Mouse (Mus musculus) cerebellum, adult 9-10 months (tissue): ENCODE results near the gene Stard7.
"Not testable (repeated sequence)": the region's sequence is repeated elsewhere in the genome, so short reads cannot be mapped to it uniquely, and the experiment has no call there.

Source experiments
- DNase-seq: peaks from one replicate; pipeline ENCODE4 v3.0.0; 2022

Stard7 gene

DNA sequence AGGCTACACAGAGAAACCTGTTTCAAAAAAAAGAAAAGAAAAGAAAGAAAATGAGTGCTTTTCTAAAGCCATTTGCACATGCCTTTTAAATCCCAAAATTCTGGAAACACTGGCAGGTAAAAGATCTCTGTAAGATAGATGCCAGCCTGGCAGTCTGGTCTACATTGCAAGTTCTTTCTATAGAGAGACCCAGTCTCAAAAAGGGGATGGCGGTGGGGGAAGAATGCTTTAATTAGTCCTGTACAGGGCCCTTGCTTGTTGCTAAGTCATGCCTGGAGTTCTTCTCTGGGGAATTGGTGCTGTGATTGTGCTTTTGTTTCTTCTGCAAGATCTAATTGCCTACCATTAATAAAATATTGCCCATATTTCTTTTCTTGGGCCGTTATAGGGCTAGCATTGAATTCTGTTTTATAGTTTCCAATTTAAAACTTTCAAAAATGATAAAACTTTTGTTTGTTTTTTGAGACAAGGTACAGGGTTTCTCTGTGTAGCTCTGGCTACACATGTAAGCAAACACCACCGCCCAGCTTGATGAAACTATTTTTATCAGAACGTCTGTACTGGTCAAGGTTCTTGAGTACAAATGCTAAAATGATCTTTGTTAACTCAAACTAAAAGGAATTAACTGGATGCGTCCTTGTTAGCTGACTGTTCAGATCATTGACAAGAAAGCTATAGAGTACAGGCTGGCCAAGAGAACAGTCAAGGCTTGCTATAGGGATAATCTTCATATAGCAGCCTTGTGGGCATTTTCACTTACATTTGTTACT lies 5.7 kb downstream of the Stard7 start:
- DNase-seq: no peak

DNA sequence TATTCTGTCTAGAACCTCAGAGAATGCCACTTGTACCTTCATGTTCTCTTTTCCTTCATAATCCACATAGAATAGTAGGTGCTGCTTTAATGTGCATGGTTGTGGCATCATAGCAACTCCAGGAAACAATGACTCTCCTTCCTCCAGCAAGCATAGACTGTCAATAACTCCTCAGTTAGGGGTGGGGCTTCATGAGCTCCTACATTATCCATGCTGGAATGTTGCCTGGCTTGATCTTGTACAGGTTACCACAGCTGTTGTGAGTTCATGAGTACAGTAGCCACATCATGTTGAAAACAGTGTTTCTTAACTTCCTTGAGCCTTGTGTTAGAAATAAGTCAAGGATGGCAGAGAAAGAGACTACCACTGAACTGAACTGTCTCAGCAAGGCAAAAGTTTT lies 8.1 kb downstream of the Stard7 start:
- no peak for DNase-seq

DNA sequence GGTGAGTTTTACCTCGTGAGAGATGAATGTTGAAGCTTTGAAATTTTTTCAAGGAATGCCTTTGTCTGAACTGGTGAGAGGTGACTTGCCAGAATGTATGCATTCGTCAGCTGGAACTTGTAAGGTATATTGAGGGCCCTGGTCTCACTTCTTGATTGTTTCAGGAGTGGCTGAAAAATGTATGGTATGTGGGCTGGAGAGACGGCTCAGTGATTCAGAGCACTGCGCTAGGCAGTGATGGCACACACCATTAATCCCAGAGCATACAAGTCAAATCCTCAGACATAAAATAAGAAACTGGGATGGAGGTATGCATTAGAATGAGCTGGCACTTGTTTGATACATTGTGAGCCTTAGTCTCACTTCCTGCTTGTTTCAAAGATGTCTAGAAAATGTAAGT lies 22.2 kb downstream of the Stard7 start:
- DNase-seq: no peak

DNA sequence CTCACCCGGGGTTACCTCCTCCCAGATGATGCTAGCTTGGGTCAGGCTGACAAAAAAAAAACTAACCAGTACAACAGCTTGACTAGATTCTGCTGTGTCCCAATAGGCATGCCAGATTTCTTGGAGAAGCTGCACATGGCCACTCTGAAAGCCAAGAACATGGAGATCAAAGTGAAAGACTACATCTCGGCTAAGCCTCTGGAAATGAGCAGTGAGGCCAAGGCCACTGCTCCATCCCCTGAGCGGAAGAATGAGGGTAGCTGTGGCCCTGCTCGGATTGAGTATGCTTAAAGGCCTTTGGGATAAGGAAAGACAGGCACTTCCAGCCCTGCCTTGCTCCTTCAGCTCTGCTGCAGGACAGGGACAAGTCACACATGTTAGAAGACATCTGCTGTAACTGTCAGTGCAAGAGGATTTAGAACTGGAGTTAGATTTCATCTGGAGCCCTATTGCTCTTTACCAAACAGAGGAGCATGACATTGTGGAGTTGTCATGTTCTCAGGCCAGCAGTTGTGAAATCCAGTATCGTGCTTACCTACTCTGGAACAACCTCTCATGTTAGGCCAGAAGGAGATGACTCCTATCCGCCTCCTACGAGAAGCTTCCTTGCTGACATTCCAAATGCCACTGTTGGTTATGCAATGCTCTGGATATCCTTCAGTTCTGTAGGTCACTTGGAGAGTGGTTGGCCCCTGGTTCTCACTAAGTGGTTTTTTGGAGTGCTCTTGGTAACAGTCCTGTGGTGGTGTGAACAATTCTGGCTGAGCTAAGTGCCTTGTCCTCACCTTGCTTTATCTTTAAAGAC lies 27.2 kb downstream of the Stard7 start:
- no peak for DNase-seq

DNA sequence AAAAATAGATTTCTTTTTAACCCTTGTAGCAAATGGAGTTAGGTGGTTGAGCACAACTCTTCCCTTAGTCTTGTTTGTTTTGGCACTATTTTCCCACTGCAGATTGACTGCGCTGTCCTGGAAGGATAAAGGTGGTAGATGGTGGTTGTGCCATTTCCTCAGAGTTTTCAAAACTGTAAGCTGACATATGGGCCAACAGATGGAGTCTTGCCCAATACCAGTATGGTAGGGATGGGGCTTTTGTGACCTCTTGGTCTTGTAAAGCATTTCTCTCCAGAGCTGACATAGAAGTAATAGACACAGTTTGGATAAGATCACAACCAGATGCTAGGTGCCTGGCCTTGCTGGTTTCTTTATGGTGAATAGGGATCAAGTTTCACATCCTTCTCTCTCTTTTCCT lies 28.0 kb downstream of the Stard7 start:
- DNase-seq: no peak

DNA sequence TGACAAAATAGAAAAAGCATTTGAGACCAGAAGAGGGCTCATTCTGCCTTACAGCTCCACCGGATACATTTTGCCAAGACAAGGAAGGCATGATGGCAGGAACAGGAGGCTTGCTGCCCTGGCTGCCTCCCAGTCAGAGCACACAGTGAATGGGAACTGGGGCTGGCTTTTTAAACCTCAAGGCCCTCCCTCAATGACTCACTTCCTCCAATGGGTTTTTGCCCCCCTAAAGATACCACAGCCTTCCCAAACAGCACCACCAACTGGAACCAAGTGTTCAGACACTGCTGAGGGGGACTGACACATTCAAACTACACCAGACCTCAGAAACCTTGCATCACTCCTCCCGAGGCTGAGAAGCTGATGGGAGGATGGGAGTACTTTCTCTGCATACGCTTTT lies 30.7 kb downstream of the Stard7 start:
- DNase-seq: no peak

DNA sequence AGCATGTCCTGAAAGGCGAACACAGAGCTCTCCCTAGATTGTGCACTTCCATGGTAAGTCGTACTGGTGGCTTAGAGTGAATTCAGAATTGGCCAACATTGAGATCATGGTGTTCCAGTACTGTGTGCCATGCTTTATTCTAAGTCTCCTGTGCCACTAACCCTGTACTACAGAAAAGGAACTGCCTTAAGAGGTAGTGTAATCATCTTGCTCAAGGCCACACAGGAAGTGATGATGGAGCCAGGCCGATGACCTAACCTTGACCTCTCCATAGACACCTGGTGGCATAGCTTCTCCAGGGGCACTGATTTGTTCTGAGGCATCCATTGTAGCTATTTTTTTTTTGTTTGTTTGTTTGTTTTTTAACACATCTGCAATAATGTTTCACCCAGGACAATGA lies 31.9 kb downstream of the Stard7 start:
- DNase-seq: no peak

DNA sequence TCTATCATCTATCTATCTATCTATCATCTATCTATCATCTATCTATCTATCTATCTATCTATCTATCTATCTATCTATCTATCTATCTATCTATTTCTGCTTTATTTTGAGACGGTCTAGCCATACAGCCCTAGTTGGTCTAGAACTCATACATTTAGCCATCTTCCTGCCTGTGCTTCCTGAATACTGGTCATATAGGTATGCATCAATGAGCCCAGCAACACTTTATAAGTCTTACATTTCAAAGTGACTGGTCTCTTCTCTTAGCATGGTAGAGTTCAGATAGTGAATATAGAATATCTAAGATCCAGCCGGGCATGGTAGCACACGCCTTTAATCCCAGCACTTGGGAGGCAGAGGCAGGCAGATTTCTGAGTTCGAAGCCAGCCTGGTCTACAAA lies 34.2 kb downstream of the Stard7 start:
- not testable (repeated sequence) for DNase-seq

DNA sequence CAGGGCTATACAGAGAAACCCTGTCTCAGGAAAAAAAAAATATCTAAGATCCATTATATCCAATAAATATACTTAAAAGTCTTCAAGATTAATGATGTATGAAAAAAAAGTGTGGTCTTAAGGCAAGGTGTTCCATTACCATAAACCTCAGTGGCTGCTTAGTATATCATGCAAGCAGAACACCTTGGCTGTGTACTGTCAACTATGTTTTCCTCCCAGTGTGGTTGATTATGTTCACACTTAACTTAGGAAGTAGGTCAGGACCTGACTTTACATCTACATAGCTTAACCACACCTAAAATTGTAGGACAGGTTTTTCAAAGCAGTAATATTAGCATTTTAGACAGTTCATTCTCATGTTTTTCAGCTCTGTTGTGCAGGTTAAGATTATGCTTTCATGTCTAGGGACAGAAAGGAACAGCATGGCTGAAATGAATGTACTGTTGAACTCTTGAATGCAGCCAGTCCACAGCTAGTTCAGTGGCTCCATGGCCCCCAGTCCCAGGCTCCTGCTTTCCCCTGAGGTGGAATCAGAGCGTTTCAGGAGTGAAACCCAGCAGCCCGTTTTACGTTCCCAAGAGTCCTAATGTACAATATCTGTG lies 34.7 kb downstream of the Stard7 start:
- no peak for DNase-seq

DNA sequence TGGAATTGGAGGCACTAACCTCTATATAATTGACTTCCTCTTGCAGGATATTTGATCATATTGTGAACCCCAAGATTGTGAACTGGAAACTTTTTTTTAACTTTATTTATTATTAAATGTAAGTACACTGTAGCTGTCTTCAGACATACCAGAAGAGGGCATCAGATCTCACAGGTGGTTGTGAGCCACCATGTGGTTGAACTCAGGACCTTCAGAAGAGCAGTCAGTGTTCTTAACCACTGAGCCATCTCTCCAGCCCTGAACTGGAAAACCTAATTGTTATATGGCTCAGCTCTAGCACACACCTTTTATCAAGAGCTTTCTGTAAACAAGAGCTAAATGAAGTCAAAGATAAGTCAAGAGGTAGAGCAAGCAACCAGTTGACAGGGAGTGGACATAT lies 36.1 kb downstream of the Stard7 start:
- no peak for DNase-seq

DNA sequence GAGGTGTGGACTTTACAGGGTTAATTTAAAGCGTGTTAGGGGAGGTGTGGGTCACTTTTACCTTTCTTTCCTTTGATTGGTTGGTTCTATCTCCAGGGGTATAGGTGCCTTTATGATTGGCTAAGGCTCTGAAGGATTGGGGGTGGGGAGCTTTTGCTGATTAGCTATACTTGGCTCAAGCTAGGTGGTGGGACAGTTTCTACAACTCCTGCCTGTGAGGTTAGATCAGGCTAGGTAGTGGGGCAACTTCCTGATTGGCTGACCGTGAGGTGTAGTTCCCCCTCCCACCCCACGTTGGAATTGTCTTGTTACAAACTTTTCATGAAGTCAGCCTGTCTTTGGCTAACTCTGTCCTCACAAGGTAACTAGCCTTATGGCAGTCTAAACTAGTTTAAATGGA lies 37.2 kb downstream of the Stard7 start:
- no peak for DNase-seq

DNA sequence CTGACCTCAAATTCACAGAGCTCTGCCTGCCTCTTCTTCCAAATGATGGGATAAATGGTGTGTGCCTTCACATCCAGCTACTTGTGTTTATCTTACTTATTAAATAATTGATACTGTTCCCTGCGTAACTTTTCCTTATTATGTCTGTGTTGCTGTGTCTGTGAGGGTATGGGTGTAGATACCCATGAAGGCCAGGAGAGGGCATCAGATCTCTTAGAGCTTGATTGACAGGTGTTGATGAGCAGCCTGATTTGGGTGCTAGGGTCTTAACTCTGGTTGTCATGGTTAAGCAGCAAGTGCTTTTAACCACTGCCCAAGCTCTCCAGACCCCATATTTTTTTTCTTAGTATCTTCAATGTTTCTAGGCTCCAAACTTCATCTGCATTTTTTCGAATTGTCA lies 38.6 kb downstream of the Stard7 start:
- DNase-seq: no peak

DNA sequence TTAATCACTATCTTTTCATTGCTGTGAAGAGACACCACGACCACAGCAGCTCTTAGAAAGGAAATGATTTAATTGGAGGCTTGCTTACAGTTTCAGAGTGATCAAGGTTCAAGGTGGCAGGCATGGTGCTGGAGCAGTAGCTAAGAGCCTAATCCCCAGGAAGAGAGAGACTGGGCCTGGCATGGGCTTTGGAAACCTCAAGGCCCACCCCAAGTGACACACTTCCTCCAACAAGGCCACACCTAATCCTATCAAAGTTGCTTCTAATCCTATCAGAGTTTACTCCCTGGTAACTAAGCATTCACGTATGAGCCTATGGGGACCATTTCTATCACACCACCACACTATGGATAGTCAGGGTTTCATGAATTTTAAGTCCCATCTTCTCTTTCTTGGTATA lies 40.2 kb downstream of the Stard7 start:
- DNase-seq: no peak

DNA sequence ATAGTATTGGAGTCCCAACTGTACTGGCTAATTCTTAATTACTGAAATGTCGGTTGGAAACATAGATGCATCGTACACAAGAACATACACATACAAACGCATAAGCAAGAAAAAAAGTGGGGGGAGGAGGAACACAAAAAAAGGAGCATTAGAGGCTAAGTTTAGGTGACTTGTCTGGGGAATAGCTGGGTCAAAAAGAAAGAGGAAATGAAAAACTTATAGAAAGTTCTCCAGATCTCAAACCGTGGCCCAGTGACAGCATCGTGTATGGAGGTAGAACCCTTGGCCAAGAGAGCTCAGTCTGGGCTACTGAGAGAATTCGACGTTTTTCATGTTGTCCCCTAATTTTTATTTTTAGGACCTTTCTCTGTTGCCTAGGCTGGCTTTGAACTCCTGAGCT lies 40.7 kb downstream of the Stard7 start:
- no peak for DNase-seq

DNA sequence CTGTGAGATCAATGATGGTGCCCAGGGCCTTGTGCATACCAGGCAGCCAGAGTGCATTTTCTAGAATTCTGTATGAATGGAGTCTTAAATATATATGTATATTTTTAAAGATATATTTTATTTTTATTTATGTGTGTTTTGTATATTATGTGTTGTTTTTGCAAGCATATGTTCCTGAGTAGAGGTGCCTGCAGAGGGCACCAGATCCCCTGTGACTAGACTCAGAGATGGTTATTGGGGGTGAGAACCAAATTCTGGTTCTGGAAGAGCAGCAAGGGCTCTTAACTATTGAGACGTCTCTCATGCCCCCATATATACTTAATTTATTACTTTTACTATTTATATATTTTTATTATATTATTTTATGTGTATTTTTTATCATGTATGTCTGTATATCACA lies 41.2 kb downstream of the Stard7 start:
- no peak for DNase-seq

DNA sequence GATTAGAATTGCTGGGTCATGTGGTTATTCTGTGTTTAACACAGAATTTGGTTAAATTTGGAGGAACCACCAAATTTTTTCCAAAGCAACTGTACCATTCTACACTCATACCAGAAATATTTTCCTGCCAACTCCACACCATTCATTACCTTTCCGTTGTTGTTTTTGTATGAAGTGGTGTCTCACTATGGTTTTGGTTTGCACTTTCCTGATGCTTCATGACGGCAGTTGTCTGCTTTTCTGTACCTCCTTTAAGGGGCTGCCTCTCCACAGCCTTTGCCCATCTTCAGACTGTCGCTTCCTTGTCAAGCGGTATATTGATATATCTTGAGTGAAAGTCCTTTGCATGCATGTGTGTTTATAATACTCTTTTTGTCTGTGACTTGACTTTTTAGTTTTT lies 42.8 kb downstream of the Stard7 start:
- DNase-seq: no peak

DNA sequence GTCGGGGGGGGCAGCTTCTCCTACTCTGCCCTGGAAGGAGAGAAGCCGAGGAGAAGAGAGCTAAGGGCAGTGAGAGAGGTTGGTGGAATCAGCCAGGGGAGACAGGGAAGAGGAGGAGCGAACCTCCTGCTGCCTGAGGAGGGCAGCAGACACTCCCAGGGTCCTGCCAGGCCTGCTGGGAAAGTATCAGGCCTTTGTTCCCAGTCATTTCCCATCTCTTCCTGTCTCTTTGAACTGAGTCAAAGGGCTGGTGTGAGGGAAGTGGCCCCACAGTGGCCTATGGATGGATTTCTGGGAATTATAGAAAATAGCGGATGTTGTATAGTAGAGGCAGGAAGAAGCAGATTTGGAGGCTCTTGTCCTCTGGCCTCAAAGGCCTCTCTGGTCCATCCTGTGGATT lies 43.9 kb downstream of the Stard7 start:
- DNase-seq: no peak

DNA sequence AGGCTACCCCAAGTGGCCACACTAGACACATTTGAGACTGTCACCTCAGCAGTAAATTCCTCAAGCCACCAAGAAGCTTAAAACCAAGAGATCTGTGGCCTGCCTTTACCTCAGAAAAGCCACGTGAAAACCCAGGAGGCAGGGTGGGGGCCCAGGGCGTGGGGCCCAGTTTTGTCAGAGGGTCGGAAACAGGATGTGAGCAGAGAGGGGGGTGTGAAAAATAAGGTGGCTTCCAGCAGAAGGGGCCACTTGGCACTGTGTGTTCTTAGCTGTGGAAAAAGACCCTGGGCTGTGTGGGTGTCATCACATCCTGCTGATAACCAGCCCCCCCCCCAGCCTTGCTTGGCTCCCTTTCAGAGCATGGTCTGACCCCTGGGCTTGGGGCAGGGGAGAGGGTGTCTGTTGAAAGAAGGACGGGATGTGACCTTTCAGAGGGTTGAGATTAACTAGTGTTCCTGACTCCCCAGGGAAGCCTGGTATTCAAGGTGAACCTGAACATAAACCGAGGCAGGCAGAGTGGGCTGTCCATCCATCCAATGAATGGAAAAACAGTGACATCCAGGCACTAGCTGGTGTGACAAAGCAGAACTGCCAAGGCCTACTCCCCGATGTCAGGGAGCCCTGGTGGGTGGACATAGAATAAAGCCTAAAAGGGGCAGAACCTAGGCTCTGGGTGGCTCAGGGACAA lies 44.6 kb downstream of the Stard7 start:
- DNase-seq: no peak

DNA sequence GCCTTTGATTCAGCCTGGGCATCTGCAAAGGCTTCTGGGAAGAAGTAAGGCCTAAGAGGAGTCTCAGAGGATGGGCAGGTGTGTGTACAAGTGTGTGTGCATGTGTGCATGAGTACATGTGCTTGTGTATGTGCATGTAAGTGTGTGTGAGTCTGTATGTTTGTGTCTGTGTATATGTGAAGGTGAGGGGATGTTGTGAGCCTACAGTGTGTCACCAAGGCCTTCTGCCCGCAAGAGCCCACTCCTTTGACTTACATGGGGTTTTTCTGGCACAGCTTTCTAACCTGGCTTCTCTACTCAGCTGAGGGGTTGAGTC lies 45.1 kb downstream of the Stard7 start:
- no peak for DNase-seq

DNA sequence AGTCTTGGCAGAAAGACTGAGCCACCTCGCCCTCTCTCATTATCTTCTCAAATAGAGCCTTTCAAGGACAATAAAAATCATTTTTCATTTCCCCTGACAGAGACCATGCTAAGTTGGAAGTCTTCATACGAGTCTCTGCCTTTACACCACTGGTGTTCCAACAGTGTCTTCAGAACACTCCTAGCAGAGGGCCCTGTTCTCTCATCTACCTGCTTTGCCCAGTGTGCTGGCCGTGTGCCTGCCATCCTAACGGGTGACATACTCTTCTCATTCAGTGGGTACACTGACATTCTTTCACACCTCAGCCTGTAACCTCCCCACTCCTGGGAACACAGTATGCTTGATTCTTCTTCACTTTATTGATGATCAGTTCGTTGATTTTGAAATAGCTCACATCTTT lies 46.4 kb downstream of the Stard7 start:
- no peak for DNase-seq

DNA sequence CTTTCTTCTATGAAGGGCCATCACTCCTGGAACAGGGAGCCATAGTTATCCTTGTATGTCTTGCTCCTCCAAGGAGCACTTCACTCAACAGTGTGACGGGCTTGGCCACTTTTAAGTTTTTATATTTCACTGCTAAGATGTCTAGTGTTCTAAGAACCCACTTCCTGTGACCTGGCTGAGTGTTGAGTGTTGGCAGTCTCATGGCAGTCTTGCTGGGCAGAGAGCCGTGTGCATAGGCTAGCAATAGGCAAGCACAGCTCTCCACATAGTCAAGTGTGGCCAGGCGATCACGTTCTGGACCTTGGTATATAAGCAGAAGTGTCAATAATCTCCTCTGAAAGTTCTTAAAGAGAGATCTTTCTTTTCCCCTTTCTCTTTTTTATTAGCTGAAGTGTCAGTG lies 48.1 kb downstream of the Stard7 start:
- DNase-seq: no peak

DNA sequence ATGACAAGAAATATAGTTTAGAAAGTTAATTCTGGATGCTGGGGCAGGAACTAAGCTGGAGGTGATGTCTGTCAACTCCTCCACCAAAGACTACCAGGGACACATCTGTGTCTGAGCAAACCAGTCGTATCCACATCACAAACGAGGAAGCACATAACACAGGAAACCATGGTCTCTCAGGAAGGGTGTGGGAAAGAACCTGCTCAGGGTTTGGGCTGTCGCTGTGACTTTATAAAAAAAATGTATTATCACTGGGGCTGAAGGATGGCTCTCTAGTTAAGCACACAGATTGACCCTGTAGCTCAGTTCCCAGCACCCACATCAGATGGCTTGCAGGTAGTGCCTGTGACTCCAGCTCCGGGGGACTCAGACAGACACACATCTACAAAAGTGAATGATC lies 49.1 kb downstream of the Stard7 start:
- DNase-seq: no peak

DNA sequence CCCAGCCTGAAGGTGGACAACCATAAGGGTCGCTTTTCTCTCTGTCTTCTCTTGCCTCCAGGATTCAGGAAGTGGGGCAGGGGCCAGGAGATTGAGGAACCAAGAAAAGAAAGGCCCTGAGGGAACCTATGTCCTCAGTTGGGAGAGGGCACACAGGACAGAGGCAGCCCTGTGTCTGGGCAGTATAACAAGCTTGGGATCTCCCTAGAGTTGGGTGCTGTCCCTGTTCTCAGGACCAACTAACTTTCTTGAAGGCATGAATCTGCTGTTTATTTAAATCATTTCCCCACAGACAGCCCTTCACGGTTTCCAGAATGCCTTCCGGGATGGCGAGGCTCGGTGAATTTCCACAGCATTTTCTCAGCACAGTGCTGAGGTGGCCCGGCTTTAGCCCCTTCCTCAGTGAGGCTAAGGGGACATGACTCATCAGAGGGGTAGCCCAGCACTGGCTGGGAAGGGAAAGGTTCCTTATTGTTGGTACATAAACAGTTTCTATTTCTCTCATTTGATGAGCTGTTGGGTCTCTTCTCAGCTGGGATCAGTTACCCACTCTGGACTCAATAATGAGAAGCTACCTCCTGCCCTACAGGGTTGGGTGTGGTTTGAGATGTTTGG lies 52.8 kb downstream of the Stard7 start:
- no peak for DNase-seq
